Mouse (Mus musculus): ENCODE results near the gene Nme7. TPM values are rescaled to one million over a fixed set of nuclear protein-coding genes. Genes with fewer than 3 reads are reported as not detected.

Gene Nme7
- polyA plus RNA-seq, 1 experiment from 2014 or later: 46.1 TPM

- Histone ChIP-seq H3K4me1 (no peaks in the 10 kb centered on the region), H3K27me3 (replicated peaks; ENCODE audit: low read depth, poor library complexity, severe bottlenecking) (no peaks in the 10 kb centered on the region), H3K27ac (replicated peaks) (no peak overlapping the region), H3K36me3 (replicated peaks) (no peaks in the 10 kb centered on the region), H3K4me3 (no peak overlapping the region), H3K9me3 (no peaks in the 10 kb centered on the region)
- WGBS: 91% methylated on average over 8 of the region's 8 CpGs
- DNase-seq (ENCODE audit: low spot score): no peak
These were observed 115.5 kb downstream of the Nme7 start for GRCm38 (mm10) chr1:164419401-164419800.

- no peaks in the 10 kb centered on the region for H3K4me1 ChIP-seq
- WGBS: 87% methylated on average over 6 of the region's 6 CpGs
- DNase-seq (ENCODE audit: low spot score): no peak
- no peaks in the 10 kb centered on the region for H3K36me3 ChIP-seq (replicated peaks)
- no peak overlapping the region for H3K27ac ChIP-seq (replicated peaks)
- no peaks in the 10 kb centered on the region for H3K9me3 ChIP-seq
- H3K27me3 ChIP-seq (replicated peaks; ENCODE audit: low read depth, poor library complexity, severe bottlenecking): no peaks in the 10 kb centered on the region
- H3K4me3 ChIP-seq: no peak overlapping the region
These were observed 116.9 kb downstream of the Nme7 start for GRCm38 (mm10) chr1:164420623-164421354.

GRCm38 (mm10) chr1:164426227-164426626 is 122.3 kb downstream of the Nme7 start:
- DNase-seq (ENCODE audit: low spot score): no peak
- Histone ChIP-seq H3K27ac (replicated peaks) (no peak overlapping the region), H3K27me3 (replicated peaks; ENCODE audit: low read depth, poor library complexity, severe bottlenecking) (no peaks in the 10 kb centered on the region), H3K4me3 (no peak overlapping the region), H3K9me3 (no peaks in the 10 kb centered on the region), H3K36me3 (replicated peaks) (no peaks in the 10 kb centered on the region), H3K4me1 (no peaks in the 10 kb centered on the region)
- WGBS: 87% methylated on average over 7 of the region's 7 CpGs

GRCm38 (mm10) chr1:164427777-164428176 is 123.9 kb downstream of the Nme7 start:
- no peak overlapping the region for H3K27ac ChIP-seq (replicated peaks)
- H3K4me1 ChIP-seq: no peaks in the 10 kb centered on the region
- no peak for DNase-seq (ENCODE audit: low spot score)
- H3K9me3 ChIP-seq: no peaks in the 10 kb centered on the region
- no peak overlapping the region for H3K4me3 ChIP-seq
- 80% methylated on average over 7 of the region's 7 CpGs for WGBS
- H3K36me3 ChIP-seq (replicated peaks): no peaks in the 10 kb centered on the region
- H3K27me3 ChIP-seq (replicated peaks; ENCODE audit: low read depth, poor library complexity, severe bottlenecking): no peaks in the 10 kb centered on the region

GRCm38 (mm10) chr1:164428644-164429043 is 124.7 kb downstream of the Nme7 start:
- no peak for DNase-seq (ENCODE audit: low spot score)
- Histone ChIP-seq H3K27ac (replicated peaks) (no peak overlapping the region), H3K4me1 (no peaks in the 10 kb centered on the region), H3K9me3 (no peaks in the 10 kb centered on the region), H3K36me3 (replicated peaks) (no peaks in the 10 kb centered on the region), H3K4me3 (no peak overlapping the region), H3K27me3 (replicated peaks; ENCODE audit: low read depth, poor library complexity, severe bottlenecking) (no peaks in the 10 kb centered on the region)
- WGBS: 94% methylated on average over 9 of the region's 9 CpGs

- no peak for DNase-seq (ENCODE audit: low spot score)
- Histone ChIP-seq H3K27me3 (replicated peaks; ENCODE audit: low read depth, poor library complexity, severe bottlenecking) (no peaks in the 10 kb centered on the region), H3K4me1 (no peaks in the 10 kb centered on the region), H3K36me3 (replicated peaks) (peaks cover 4% of the 10 kb centered on the region; the same call in 1 of the 2 replicates), H3K9me3 (no peaks in the 10 kb centered on the region), H3K4me3 (no peak overlapping the region), H3K27ac (replicated peaks) (no peak overlapping the region)
- WGBS: 77% methylated on average over 5 of the region's 5 CpGs
These were observed 128.7 kb downstream of the Nme7 start for GRCm38 (mm10) chr1:164432649-164433048.

- Histone ChIP-seq H3K27ac (replicated peaks) (no peak overlapping the region), H3K36me3 (replicated peaks) (peaks cover 18% of the 10 kb centered on the region), H3K4me1 (no peaks in the 10 kb centered on the region), H3K4me3 (no peak overlapping the region), H3K9me3 (no peaks in the 10 kb centered on the region), H3K27me3 (replicated peaks; ENCODE audit: low read depth, poor library complexity, severe bottlenecking) (no peaks in the 10 kb centered on the region)
- no peak for DNase-seq (ENCODE audit: low spot score)
- 74% methylated on average over 6 of the region's 6 CpGs for WGBS
These were observed 130.1 kb downstream of the Nme7 start for GRCm38 (mm10) chr1:164434049-164434448.

GRCm38 (mm10) chr1:164436749-164437148 is 132.8 kb downstream of the Nme7 start:
- 90% methylated on average over 7 of the region's 7 CpGs for WGBS
- no peak overlapping the region for H3K4me3 ChIP-seq
- peaks cover 39% of the 10 kb centered on the region for H3K36me3 ChIP-seq (replicated peaks)

GRCm38 (mm10) chr1:164440230-164440629 is 136.3 kb downstream of the Nme7 start:
- peaks cover 39% of the 10 kb centered on the region for H3K36me3 ChIP-seq (replicated peaks)
- H3K4me1 ChIP-seq: no peaks in the 10 kb centered on the region
- no peaks in the 10 kb centered on the region for H3K9me3 ChIP-seq
- no peak for DNase-seq (ENCODE audit: low spot score)
- H3K27ac ChIP-seq (replicated peaks): no peak overlapping the region
- 94% methylated on average over 6 of the region's 6 CpGs for WGBS
- no peaks in the 10 kb centered on the region for H3K27me3 ChIP-seq (replicated peaks; ENCODE audit: low read depth, poor library complexity, severe bottlenecking)
- no peak overlapping the region for H3K4me3 ChIP-seq

More at GRCm38 (mm10) chr1:164436749-164437148, 132.8 kb downstream of the Nme7 start:
- H3K4me1 ChIP-seq: no peaks in the 10 kb centered on the region
- H3K27ac ChIP-seq (replicated peaks): no peak overlapping the region
- no peak for DNase-seq (ENCODE audit: low spot score)
- no peaks in the 10 kb centered on the region for H3K27me3 ChIP-seq (replicated peaks; ENCODE audit: low read depth, poor library complexity, severe bottlenecking)
- no peaks in the 10 kb centered on the region for H3K9me3 ChIP-seq

- H3K4me3 ChIP-seq: no peak overlapping the region
- H3K4me1 ChIP-seq: no peaks in the 10 kb centered on the region
- peaks cover 39% of the 10 kb centered on the region for H3K36me3 ChIP-seq (replicated peaks)
- 90% methylated on average over 11 of the region's 11 CpGs for WGBS
- no peaks in the 10 kb centered on the region for H3K9me3 ChIP-seq
- no peaks in the 10 kb centered on the region for H3K27me3 ChIP-seq (replicated peaks; ENCODE audit: low read depth, poor library complexity, severe bottlenecking)
- DNase-seq (ENCODE audit: low spot score): no peak
- no peak overlapping the region for H3K27ac ChIP-seq (replicated peaks)
These were observed 136.9 kb downstream of the Nme7 start for GRCm38 (mm10) chr1:164440708-164441407.

- WGBS: 81% methylated on average over 18 of the region's 18 CpGs
- peaks cover 39% of the 10 kb centered on the region for H3K36me3 ChIP-seq (replicated peaks)
These were observed 137.6 kb downstream of the Nme7 start for GRCm38 (mm10) chr1:164441408-164441974.

GRCm38 (mm10) chr1:164445620-164446162 is 141.8 kb downstream of the Nme7 start:
- Histone ChIP-seq H3K4me1 (peaks cover 4% of the 10 kb centered on the region; the same call in 1 of the 2 replicates), H3K27me3 (replicated peaks; ENCODE audit: low read depth, poor library complexity, severe bottlenecking) (no peaks in the 10 kb centered on the region), H3K4me3 (no peak overlapping the region), H3K36me3 (replicated peaks) (peaks cover 8% of the 10 kb centered on the region; the same call in 1 of the 2 replicates), H3K27ac (replicated peaks) (no peak overlapping the region), H3K9me3 (no peaks in the 10 kb centered on the region)
- no peak for DNase-seq (ENCODE audit: low spot score)
- 82% methylated on average over 5 of the region's 5 CpGs for WGBS

More at GRCm38 (mm10) chr1:164441408-164441974, 137.6 kb downstream of the Nme7 start:
- no peaks in the 10 kb centered on the region for H3K9me3 ChIP-seq
- H3K27me3 ChIP-seq (replicated peaks; ENCODE audit: low read depth, poor library complexity, severe bottlenecking): no peaks in the 10 kb centered on the region
- no peak for DNase-seq (ENCODE audit: low spot score)
- H3K27ac ChIP-seq (replicated peaks): no peak overlapping the region
- H3K4me1 ChIP-seq: no peaks in the 10 kb centered on the region
- H3K4me3 ChIP-seq: no peak overlapping the region

Measured in embryonic facial prominence, embryonic 10.5 days (tissue).